15 mouse cellular contexts compared by ENCODE assay signal in genomic region chr14:23935016-23935415, GRCm38 (mm10).
"Had no signal": no experiment of that assay in that cellular context is flagged by ENCODE, and none has a peak within 500 bp of the region (broad histone marks: within the 10 kb centered on the region; RNA-seq: fewer than 3 reads in every experiment).

No protein-coding gene starts in this region.

- H3K4me2 ChIP-seq: limb, embryonic 13.5 days; neural tube, embryonic 12.5 days had no signal

- ATAC-seq: inflammation-experienced regulatory T-cells, adult 6 months; intestine, postnatal 0 days had no signal

- H3K27me3 ChIP-seq: limb, embryonic 13.5 days; megakaryocyte, embryonic 14.5 days; neural tube, embryonic 12.5 days had no signal

- H3K4me1 ChIP-seq: megakaryocyte, embryonic 14.5 days; neural tube, embryonic 12.5 days had no signal

- H3K4me3 ChIP-seq: layer of hippocampus, adult 2 months; limb, embryonic 13.5 days; megakaryocyte, embryonic 14.5 days; myocyte; neural tube, embryonic 12.5 days had no signal

- H3K9ac ChIP-seq: limb, embryonic 13.5 days; liver, embryonic 14.5 days; neural tube, embryonic 12.5 days had no signal

- H3K36me3 ChIP-seq: limb, embryonic 13.5 days; neural tube, embryonic 12.5 days had no signal

- DNase-seq: kidney, adult 8-10 months; kidney, postnatal 10 days; kidney, postnatal 4 days; left cerebral cortex, postnatal 4 days; lung, adult 18-20 months; thymus, postnatal 4 days had no signal

- H3K9me3 ChIP-seq: limb, embryonic 13.5 days; neural tube, embryonic 12.5 days had no signal

- H3K27ac ChIP-seq: layer of hippocampus, adult 2 months; limb, embryonic 13.5 days; liver, embryonic 14.5 days; neural tube, embryonic 12.5 days; stomach, postnatal 0 days had no signal
